Mouse (Mus musculus): ENCODE results near the gene Cilp. TPM values are rescaled to one million over a fixed set of nuclear protein-coding genes. Genes with fewer than 3 reads are reported as not detected.
A peak's percentile ranks its signal among the peaks of the same experiment; 100 is the strongest.
"Not testable (repeated sequence)": the region's sequence is repeated elsewhere in the genome, so short reads cannot be mapped to it uniquely, and the experiment has no call there.

The Cilp gene
- total RNA-seq, 2 experiments from 2014 or later = not detected

DNA sequence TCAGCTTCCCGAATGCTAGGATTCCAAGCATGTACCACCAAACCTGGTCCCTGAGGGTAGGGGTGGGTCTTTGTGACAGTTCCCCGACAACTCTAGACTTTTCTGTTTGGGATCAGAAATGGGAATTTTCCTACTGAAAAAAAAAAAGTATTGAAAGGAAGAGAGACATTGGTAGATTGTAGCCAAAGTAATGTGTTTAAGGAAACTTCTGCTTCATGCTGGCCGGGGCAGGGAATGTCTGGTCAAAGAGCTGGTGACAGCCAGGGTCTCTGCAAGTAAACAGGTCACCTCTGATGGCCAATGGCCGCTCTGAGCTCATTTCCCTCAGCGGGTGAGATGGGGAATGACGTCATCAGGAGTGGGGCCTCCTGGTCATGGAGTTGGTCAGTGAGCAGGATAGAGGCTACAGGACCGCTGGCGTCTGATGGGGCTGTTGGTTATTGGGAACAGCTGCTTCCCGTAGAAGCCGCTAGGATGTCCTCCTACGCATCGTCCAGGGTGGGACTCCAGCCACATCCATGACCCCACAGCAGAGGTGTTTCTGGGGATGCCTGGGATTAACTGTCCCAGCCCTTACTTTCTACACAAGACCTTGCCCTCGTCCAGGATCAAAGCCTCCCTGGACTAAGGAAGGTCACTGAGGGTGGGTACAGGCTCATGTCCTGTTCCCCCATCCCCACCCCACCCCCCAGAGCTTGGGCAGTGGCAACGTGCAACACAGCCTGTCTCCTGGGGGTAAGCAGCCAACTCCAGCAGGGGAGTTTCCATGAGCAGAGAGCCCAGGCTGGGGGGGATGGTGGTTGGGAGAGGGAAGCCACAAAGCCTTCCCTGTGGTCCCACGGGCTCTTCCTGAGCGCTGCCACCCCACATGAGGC is 17.2 kb upstream of the Cilp start:
- ATAC-seq (replicated peaks; ENCODE audit: poor library complexity, severe bottlenecking) = no peak

DNA sequence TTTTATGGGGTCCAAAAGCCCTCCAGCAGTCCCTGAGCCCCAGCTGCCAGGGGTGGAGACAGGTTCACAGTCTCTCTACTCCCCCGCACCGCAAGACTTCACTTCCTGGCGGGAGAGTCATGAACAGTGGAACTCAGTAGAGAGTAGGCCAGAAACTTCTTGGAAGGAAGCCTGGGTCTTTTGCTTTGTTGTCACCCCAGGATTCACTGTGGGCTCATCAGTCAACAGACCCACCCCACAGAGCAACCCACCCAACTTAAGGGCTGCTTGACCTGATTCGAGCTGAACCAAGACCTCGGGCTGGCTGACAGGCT is 16.6 kb upstream of the Cilp start:
- ATAC-seq (replicated peaks; ENCODE audit: poor library complexity, severe bottlenecking) = no peak

DNA sequence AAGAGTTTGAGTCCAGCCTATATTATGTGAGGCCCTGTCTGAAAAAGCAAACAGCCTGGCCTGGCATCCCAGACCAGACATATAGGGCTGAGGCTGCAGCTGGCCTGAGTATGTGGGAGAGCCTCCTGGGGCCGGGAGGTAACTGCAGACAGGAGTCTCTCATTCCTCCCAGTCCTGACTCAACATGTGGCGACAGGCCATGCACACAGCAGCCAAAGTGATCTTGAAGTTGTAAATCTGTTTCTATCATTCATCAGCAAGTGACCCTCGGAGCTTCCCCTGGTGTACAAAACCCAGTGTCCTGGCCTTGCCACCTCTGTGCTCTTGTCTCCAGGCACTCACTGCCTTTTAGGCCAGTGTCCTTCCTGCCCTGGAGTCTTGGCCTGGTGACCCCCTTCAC is 13.0 kb upstream of the Cilp start:
- ATAC-seq (replicated peaks; ENCODE audit: poor library complexity, severe bottlenecking) = no peak

- no peak for ATAC-seq (replicated peaks; ENCODE audit: poor library complexity, severe bottlenecking)
These were observed 8.9 kb upstream of the Cilp start for GRCm38 (mm10) chr9:65255906-65256600.

GRCm38 (mm10) chr9:65257218-65257910 is 7.6 kb upstream of the Cilp start:
- no peak for ATAC-seq (replicated peaks; ENCODE audit: poor library complexity, severe bottlenecking)

DNA sequence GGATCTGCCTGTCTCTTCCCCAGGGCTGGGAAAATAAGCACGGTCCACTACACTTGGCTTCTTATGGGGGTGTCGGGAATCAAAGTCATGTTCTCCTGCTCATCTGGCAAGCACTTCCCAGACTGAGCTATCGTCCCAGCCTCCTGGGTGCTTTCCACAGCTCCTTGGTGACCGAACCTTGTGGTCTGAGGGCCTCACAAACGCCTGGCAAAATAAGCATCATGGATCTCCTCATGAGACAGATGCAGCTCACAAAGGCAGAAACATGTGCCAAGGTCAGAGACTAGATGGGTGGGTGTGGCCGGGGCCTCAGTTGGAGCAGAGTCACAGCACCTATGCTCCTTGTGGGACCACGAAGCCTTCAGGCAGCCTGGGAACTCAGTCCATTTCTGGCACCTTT is 5.6 kb upstream of the Cilp start:
- no peak for ATAC-seq (replicated peaks; ENCODE audit: poor library complexity, severe bottlenecking)

DNA sequence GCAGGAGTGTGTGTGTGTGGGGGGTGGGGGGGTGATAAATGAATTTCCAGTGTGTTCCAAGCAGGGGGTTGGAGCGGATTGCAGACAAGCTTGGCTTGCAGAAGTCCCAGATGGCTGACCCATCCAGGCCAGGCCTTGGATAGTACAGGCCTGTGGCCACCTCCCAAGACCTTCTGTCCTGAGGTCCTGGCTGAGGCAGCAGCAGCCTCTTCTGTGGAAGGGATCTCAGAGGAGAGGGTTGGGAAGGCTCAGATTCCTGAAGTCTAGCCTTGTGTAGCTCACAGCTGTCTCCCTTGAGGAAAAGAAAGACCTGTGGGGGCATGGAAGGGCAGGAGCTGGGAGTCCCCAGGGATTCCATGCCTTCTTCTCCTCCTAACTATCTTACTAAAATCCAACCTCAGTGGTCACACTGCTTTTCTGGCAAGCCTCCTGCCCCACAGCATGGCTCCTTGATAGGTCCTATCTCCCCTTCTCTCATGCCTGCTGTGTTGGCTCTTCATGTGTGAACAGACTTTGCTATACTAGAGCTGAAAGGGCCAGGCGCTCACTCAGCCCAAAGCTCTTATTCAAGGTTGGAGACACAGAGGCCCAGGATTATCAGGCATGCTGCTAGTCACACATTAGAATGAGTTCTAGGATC is 3.3 kb upstream of the Cilp start:
- ATAC-seq (replicated peaks; ENCODE audit: poor library complexity, severe bottlenecking) = no peak

GRCm38 (mm10) chr9:65262641-65263120 is 2.3 kb upstream of the Cilp start:
- ATAC-seq (replicated peaks; ENCODE audit: poor library complexity, severe bottlenecking) = no peak

DNA sequence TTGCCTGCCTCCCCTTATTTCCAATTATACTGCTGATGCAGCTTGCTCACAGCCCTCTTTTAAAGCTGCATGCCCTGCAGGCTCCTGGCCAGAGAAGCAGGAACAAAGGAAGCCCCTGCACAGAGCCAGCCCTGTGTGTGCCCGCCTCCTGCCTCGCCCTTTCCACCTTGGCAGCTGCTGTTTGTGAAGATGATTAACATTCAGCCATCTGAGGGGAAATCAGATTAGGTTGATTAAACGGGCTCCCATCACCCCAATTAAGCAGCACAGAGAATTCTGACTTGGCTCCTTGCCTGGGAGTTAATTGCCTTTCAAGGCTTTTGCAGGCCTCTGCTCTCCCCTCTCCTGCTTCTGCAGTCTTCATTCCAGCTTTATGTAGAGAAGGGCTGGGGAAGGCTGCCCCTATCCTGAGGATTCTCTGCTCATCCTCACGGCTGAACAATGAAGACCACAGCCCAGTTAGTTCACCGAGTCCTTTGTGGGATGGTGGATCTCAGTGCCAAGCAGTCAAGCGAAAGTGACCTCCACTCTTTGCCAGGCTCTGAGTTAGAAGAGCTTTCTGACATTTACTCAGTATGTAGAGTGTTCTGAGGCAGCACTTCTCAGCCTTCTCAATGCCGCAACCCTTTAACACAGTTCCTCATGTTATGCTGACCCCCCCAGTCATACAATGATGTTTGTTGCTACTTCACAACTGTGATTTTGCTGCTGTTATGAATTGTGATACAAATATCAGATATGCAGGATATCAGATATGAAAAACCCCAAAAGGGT is 2.9 kb downstream of the Cilp start:
- ATAC-seq (replicated peaks; ENCODE audit: poor library complexity, severe bottlenecking) = no peak

DNA sequence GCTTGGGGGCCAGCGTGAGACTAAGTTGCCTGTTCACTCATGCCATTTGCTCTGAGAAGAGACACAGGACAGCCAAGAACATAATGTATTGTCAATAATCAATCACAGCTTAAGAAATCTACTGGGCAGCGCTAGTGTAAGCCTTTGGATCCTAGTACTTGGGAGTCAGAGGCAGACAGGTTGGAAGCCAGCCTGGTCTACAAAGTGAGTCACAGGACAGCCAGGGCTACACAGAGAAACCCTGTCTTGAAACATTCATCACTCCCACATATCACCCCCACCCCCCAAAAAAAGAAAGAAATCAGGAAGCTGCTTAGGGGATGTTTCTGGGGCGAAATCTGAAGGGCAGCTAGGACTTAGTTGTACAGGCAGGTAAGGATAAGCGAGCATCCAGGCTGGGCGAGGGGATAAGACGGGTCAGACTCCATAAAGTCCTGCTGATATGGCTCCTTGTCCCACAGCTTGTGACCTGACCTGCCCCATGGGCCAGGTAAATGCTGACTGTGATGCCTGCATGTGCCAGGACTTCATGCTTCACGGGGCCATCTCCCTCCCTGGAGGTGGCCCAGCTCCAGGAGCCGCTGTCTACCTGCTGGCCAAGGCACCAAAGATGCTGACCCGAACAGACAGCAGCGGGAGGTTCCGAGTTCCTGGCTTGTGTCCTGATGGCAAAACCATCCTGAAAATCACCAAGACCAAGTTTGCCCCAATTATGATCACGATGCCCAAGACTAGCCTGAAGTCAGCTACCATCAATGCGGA is 8.2 kb downstream of the Cilp start:
- no peak for ATAC-seq (replicated peaks; ENCODE audit: poor library complexity, severe bottlenecking)

GRCm38 (mm10) chr9:65273873-65274272 is 8.9 kb downstream of the Cilp start:
- ATAC-seq (replicated peaks; ENCODE audit: poor library complexity, severe bottlenecking) = no peak

DNA sequence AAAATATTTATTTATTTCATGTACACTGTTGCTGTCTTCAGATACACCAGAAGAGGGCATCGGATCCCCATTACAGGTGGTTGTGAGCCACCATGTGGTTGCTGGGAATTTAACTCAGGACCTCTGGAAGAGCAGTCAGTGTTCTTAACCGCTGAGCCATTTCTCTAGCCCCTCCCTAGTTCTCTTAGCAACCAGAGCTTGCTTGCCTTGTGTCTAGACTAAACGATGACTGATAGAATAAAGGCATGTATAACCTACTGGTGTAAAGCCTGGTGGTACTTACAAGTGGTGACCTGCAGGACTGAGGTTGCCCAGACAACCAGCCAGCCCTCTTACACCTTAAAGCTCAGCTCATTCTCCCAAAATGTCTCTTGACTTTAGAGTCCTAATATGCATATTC is 9.9 kb downstream of the Cilp start:
- not testable (repeated sequence) for ATAC-seq (replicated peaks; ENCODE audit: poor library complexity, severe bottlenecking)

DNA sequence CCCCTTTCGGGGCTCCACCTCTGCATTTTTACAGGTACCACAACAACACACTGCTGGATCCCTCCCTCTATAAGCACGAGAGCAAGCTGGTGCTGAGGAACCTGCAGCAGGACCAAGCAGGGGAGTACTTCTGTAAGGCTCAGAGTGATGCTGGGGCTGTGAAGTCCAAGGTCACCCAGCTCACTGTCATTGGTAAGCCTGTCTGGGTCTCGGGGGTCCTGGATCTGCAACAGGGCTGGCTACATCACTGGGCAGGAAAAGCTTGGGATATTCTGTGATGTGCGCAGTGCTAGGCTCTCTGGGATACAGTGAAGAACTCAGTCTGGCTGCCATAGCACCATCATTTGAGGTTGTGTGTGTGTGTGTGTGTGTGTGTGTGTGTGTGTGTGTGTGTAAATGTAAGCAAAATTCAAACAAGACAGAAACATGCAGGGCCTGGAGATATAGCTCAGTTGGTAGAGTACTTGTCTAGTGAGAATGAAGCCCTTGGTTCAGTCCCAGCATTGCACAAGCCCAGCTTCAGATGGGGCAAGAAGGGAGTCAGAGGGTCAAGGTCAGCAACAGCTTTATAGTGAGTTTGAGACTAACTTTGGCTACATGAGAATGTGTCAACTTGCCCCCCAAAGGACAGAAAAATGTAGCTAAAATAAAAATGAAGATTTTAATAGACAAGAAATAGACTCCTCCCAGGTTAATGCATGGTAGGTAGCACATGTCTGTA is 11.0 kb downstream of the Cilp start:
- ATAC-seq (replicated peaks; ENCODE audit: poor library complexity, severe bottlenecking) = no peak

- ATAC-seq (replicated peaks; ENCODE audit: poor library complexity, severe bottlenecking) = no peak
These were observed 16.7 kb downstream of the Cilp start for GRCm38 (mm10) chr9:65281536-65282151.

DNA sequence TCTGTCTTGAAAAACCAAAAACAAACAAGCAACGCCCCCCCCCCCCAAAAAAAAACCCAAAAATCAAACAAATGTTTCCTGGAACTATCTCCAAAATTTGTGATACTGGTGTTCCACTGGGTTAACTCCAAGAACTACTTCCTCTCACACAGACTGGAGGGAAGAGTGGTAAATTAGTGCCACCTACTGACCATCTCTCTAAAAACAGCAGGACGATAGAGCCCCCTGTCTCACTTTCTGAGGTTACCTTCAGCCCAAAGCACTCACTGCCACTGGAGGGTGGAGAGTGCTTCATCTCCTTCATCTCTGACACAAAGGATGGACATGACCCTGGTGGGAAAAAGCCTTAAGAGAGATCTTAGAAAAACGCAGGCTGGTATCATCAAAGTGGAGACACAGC is 18.3 kb downstream of the Cilp start:
- peak; percentile 74 for ATAC-seq (replicated peaks; ENCODE audit: poor library complexity, severe bottlenecking)

DNA sequence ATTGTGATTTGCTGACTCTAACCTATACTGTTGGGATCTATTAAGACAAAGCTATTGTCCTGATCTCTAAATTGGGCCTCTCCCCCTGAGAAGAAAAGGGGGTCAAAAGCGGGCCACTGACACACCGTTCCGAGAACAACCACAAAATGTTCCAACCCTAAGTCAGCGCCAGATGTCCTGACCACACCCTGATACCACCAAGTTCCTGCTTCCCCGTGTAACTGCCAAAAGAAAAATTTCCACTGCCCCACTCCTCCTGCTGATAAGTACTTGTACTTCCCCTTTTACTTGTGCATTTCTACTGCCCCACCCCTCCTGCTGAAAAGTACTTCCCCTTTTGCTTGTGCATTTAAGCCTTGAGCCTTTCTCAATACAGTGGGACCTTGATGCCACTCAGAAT is 23.3 kb downstream of the Cilp start:
- not testable (repeated sequence) for ATAC-seq (replicated peaks; ENCODE audit: poor library complexity, severe bottlenecking)

DNA sequence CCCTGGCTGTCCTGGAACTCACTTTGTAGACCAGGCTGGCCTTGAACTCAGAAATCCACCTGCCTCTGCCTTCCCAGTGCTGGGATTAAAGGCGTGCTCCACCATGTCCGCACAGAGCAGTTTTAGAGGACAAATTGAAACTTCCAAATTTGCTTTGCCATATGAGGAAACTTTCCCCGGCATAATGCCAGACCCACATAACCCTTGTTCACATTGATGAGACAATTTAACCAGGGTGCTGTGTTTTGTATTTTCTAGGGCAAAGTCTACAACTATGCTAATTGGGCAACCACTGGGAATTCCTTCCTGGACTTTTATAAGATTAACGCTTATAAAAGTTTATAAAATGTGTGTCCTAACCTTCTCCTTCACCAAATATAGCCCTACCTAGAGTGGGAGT is 25.0 kb downstream of the Cilp start:
- ATAC-seq (replicated peaks; ENCODE audit: poor library complexity, severe bottlenecking) = no peak

GRCm38 (mm10) chr9:65292421-65292820 is 27.4 kb downstream of the Cilp start:
- ATAC-seq (replicated peaks; ENCODE audit: poor library complexity, severe bottlenecking) = no peak

Data from granulocyte monocyte progenitor cell, adult 5-6 weeks (primary cell).